Mouse (Mus musculus): ENCODE results near the gene 9130213A22Rik.

Gene 9130213A22Rik

GRCm38 (mm10) chr11:69123693-69124497 is 1.5 kb upstream of the 9130213A22Rik start:
- DNase-seq (ENCODE audit: low spot score in 2 of 2), result peak; percentile 81 to 85

- peak; percentile 81 to 89 for DNase-seq (ENCODE audit: low spot score in 2 of 2)
These were observed 785 bp upstream of the 9130213A22Rik start for GRCm38 (mm10) chr11:69123056-69123692.

- DNase-seq (ENCODE audit: low spot score in 2 of 2), result peak in 1 of 2 experiments; percentile 46
These were observed 551 bp downstream of the 9130213A22Rik start for GRCm38 (mm10) chr11:69121741-69122335.

- peak in 1 of 2 experiments; percentile 46 for DNase-seq (ENCODE audit: low spot score in 2 of 2)
These were observed 1.2 kb downstream of the 9130213A22Rik start for GRCm38 (mm10) chr11:69121001-69121740.

- DNase-seq (ENCODE audit: low spot score in 2 of 2), result peak in 1 of 2 experiments; percentile 32
These were observed 2.0 kb downstream of the 9130213A22Rik start, which contains the start of gene Hes7 for GRCm38 (mm10) chr11:69120221-69121000. Gene Hes7, plus strand, starts transcription at chr11:69120404.

- DNase-seq (ENCODE audit: low spot score in 2 of 2), result no peak
These were observed 2.8 kb downstream of the 9130213A22Rik start for GRCm38 (mm10) chr11:69119446-69120155.

GRCm38 (mm10) chr11:69118765-69119164 is 3.6 kb downstream of the 9130213A22Rik start:
- DNase-seq (ENCODE audit: low spot score in 2 of 2), result peak; percentile 87 to 94

- DNase-seq (ENCODE audit: low spot score in 2 of 2), result peak; percentile 71 to 77
These were observed 4.4 kb downstream of the 9130213A22Rik start for GRCm38 (mm10) chr11:69117737-69118695.

- DNase-seq (ENCODE audit: low spot score in 2 of 2), result no peak
These were observed 5.5 kb downstream of the 9130213A22Rik start for GRCm38 (mm10) chr11:69116843-69117242.

- DNase-seq (ENCODE audit: low spot score in 2 of 2), result no peak
These were observed 7.8 kb downstream of the 9130213A22Rik start for GRCm38 (mm10) chr11:69114621-69115020.

GRCm38 (mm10) chr11:69114018-69114417 is 8.4 kb downstream of the 9130213A22Rik start:
- DNase-seq (ENCODE audit: low spot score in 2 of 2), result no peak

GRCm38 (mm10) chr11:69111865-69112264 is 10.5 kb downstream of the 9130213A22Rik start:
- no peak for DNase-seq (ENCODE audit: low spot score in 2 of 2)

- no peak for DNase-seq (ENCODE audit: low spot score in 2 of 2)
These were observed 11.2 kb downstream of the 9130213A22Rik start for GRCm38 (mm10) chr11:69111051-69111810.

GRCm38 (mm10) chr11:69110319-69111046 is 11.9 kb downstream of the 9130213A22Rik start:
- peak; percentile 92 to 94 for DNase-seq (ENCODE audit: low spot score in 2 of 2)

- DNase-seq (ENCODE audit: low spot score in 2 of 2), result no peak
These were observed 13.1 kb downstream of the 9130213A22Rik start for GRCm38 (mm10) chr11:69109032-69109900.

GRCm38 (mm10) chr11:69108223-69108622 is 14.2 kb downstream of the 9130213A22Rik start:
- no peak for DNase-seq (ENCODE audit: low spot score in 2 of 2)

- no peak for DNase-seq (ENCODE audit: low spot score in 2 of 2)
These were observed 14.7 kb downstream of the 9130213A22Rik start for GRCm38 (mm10) chr11:69107676-69108075.
